Mouse (Mus musculus) brain, embryonic 14.5 days (tissue): ENCODE results near the gene Hgd.

Experiments
- CTCF ChIP-seq: fragments of 200-500 bp; IDR thresholded peaks from 2 replicates; pipeline ENCODE4 v1.5.1; 2012; ENCODE audit warnings: inconsistent platforms, mild to moderate bottlenecking, moderate library complexity, borderline replicate concordance; ENCODE audit not compliant: insufficient read depth, insufficient read length; ENCODE audit errors: extremely low read depth
- POLR2A ChIP-seq: fragments of 200-500 bp; IDR thresholded peaks from 2 replicates; pipeline ENCODE4 v1.6.1; 2012; ENCODE audit warnings: mild to moderate bottlenecking, inconsistent platforms, borderline replicate concordance; ENCODE audit not compliant: poor library complexity, insufficient read depth, insufficient read length, severe bottlenecking; ENCODE audit errors: extremely low read depth

DNA sequence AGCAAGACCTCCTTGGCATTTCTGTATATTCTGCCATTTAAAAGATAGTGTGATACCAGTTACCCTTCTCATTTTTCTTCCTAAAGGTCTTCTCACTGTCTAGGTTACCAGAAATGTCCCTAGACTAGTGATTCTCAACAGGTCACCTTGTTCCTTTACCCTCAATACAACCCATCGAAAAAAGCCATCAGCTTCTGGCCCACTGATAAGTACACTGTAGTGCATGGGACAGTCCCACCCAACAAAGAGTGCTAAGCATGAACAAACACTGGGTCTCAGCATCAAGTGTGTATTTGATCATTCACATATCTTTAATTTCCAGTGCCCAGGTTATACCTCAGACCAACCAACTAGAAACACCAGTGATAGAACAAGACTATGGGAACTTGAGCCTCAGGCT, 55.1 kb downstream of the Hgd start:
- TF ChIP-seq CTCF: no peak
- TF ChIP-seq POLR2A: no peak
